Mouse (Mus musculus) liver, postnatal 0 days (tissue): Measurements from ENCODE around the gene Ankrd17.

ENCODE experiments used
- CTCF ChIP-seq: sonication (generic); IDR thresholded peaks from 2 replicates; pipeline ENCODE4 v1.5.1; 2016; ENCODE audit warnings: antibody characterized with exemption, low read depth
- EP300 ChIP-seq: IDR thresholded peaks from 2 replicates; pipeline ENCODE4 v1.6.1; 2016; ENCODE audit warnings: antibody characterized with exemption, low read depth, mild to moderate bottlenecking

DNA sequence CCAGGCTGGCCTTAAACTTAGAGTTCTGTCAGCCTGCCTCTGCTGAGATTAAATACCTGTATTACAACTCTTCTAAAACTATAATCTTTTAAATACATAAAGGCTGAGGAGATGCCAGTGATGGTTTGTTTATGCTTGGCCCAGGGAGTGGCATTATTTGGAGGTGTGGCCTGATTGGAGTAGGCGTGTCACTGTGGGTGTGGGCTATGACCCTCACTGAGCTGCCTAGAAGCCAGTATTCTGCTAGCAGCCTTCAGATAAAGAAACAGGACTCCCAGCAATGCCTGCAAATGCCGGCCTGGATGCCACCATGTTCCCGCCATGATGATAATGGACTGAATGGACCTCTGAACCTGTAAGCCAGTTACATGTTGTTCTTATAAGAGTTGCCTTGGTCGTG lies 119.8 kb downstream of the Ankrd17 start:
- TF ChIP-seq CTCF: no peak
- no peak for TF ChIP-seq EP300
